26 mouse cellular contexts compared by ENCODE assay signal in genomic region chr14:60143234-60143633, GRCm38 (mm10). TPM values are rescaled to one million over a fixed set of nuclear protein-coding genes. Genes with fewer than 3 reads are reported as not detected.
DNase-seq lines count a peak whose midpoint lies in the region; TF ChIP-seq lines count a peak whose summit lies in the region.
"Had no signal": no experiment of that assay in that cellular context is flagged by ENCODE, and none has a peak within 500 bp of the region (broad histone marks: within the 10 kb centered on the region; RNA-seq: fewer than 3 reads in every experiment).

No protein-coding gene starts in this region.

- no peaks in the 10 kb centered on the region for H3K27me3 ChIP-seq in midbrain, embryonic 10.5 days (ENCODE audit: low read depth, poor library complexity, severe bottlenecking)
- H3K27me3 ChIP-seq: embryonic facial prominence, embryonic 12.5 days; heart, embryonic 12.5 days; neural tube, embryonic 13.5 days had no signal

- 0 out of 2 replicates have a peak, but pooled peaks cover 8% of the 10 kb centered on the region for H3K4me1 ChIP-seq in midbrain, embryonic 10.5 days
- H3K4me1 ChIP-seq: embryonic facial prominence, embryonic 12.5 days; forebrain, embryonic 10.5 days; neural tube, embryonic 13.5 days had no signal

- H3K4me3 ChIP-seq in midbrain, embryonic 10.5 days, result no peak overlapping the region
- H3K4me3 ChIP-seq: embryonic facial prominence, embryonic 12.5 days; forebrain, embryonic 10.5 days; gastrocnemius, adult 2 months; heart, adult 2 months; heart, embryonic 12.5 days; neural tube, embryonic 13.5 days had no signal

- peak; percentile 29 for DNase-seq in heart, adult 11 months
- no peak for DNase-seq in heart, postnatal 4 days
- peak; percentile 34 for DNase-seq in brain, embryonic 14.5 days (ENCODE audit: low read depth)
- DNase-seq in cerebellum, adult 11-12 months, result peak; percentile 20
- DNase-seq in cerebellum, postnatal 14 days, result peak; percentile 55 to 67
- no peak for DNase-seq in ovary, postnatal 36 days (ENCODE audit: low spot score)
- no peak for DNase-seq in midbrain, embryonic 10.5 days (ENCODE audit: low spot score)
- DNase-seq: adrenal gland, adult 8-10 months; B cell, adult 2 months; embryo, embryonic 11 days; gastrocnemius, adult 2 months; gastrocnemius, postnatal 36 days; heart, adult 2 months; kidney, adult 8-10 months; kidney, postnatal 10 days; layer of hippocampus, postnatal 36 days; liver; lung, adult 2 months; lung, postnatal 14 days; thymus, adult 2 months; thymus, postnatal 36 days had no signal

- 86% methylated on average over 10 of the region's 10 CpGs for WGBS in midbrain, embryonic 10.5 days

- TF ChIP-seq POLR2A in brain, embryonic 14.5 days (IDR thresholded peaks at IDR 0.05; ENCODE audit: borderline replicate concordance, extremely low read depth, insufficient read depth, insufficient read length, poor library complexity, severe bottlenecking), result no peak

- no peaks in the 10 kb centered on the region for H3K9me3 ChIP-seq in midbrain, embryonic 10.5 days (replicated peaks)
- H3K9me3 ChIP-seq: embryonic facial prominence, embryonic 12.5 days; forebrain, embryonic 10.5 days; heart, embryonic 12.5 days; neural tube, embryonic 13.5 days had no signal

- no peak overlapping the region for H3K27ac ChIP-seq in midbrain, embryonic 10.5 days (replicated peaks)
- H3K27ac ChIP-seq: embryonic facial prominence, embryonic 12.5 days; forebrain, embryonic 10.5 days; gastrocnemius, adult 2 months; heart, adult 2 months; liver, embryonic 14.5 days; neural tube, embryonic 13.5 days had no signal

- H3K36me3 ChIP-seq in midbrain, embryonic 10.5 days, result no peaks in the 10 kb centered on the region
- H3K36me3 ChIP-seq: embryonic facial prominence, embryonic 12.5 days; forebrain, embryonic 10.5 days; heart, embryonic 12.5 days; neural tube, embryonic 13.5 days had no signal

- TF ChIP-seq CTCF in brain, embryonic 14.5 days (IDR thresholded peaks at IDR 0.05; ENCODE audit: borderline replicate concordance, extremely low read depth, insufficient read depth, insufficient read length), result no peak

RNA-seq across cellular contexts. Expression of gene Atp8a2, which starts 53.7 kb away (rescaled TPM):
- 1 to 10 TPM; 5.6 to 8.1 TPM for total RNA-seq in heart, postnatal 4 days (2021)
- 6.1 and 17.4 TPM in 2 replicates for polyA plus RNA-seq in brain, embryonic 14.5 days (2012; rRNA removed)
- polyA plus RNA-seq in midbrain, embryonic 10.5 days (2016; fragmentation: Nextera tagmentation; extraction: Ambion mirVana), result 2.5 and 5.2 TPM in 2 replicates

Comparison
In these comparisons a context has a peak if more than half of its experiments do, and no peak if none do; other contexts are left out.
1. DNase-seq: peak in heart, adult 11 months (single experiment), brain, embryonic 14.5 days (single experiment), cerebellum, adult 11-12 months (single experiment) and cerebellum, postnatal 14 days (2 of 2); none in heart, postnatal 4 days (single experiment), ovary, postnatal 36 days (single experiment) and midbrain, embryonic 10.5 days (single experiment).